Mouse (Mus musculus): ENCODE results near the gene Brsk1.

Gene Brsk1

GRCm38 (mm10) chr7:4690387-4690786, at the start of gene Brsk1:
Gene Brsk1, plus strand, starts transcription at chr7:4690604.
- in situ Hi-C loops (cut with MseI, MboI) = no loop called here

GRCm38 (mm10) chr7:4641155-4641554, 49.2 kb upstream of the Brsk1 start:
- in situ Hi-C loops (cut with MseI, MboI) = no loop called here

DNA sequence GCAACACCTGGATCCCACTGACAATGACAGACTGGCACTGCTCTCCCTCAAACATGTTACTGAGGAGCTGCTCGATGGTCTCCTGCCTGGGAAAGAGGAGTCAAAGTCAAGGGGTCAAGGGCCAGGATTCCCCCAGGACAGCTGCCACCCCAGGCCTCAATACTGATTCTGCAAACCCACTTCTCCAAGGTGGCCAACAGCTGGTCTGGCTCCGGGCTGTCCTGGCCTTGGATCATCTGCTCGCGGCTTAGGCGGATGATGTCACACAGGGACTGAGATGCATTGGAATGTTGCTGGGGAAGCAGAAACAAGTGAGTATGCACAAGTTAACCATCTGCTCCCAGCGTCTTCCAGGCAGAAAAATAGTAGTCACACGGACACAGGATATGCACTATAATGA, 48.4 kb upstream of the Brsk1 start:
- in situ Hi-C loops (cut with MseI, MboI) = no loop called here

DNA sequence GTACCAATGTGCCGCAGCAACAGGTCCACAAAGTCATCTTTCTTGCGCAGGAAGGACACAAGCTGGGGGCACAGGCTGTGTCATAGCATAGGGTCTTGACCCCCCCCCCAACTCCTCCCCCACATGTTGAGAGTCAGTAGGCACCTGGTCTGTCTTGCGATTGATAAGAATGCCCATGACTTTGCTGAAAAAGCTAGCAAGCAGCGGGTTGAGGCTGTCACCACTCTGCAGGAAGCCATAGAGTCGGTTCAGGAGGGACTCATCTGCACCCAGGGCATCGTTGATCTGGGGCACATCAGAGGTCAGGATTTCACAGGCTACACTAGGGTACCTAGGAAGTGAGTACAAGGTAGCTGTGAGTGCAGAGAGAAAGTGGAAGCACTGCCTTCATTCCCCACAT, 47.2 kb upstream of the Brsk1 start:
- in situ Hi-C loops (cut with MseI, MboI) = no loop called here

- in situ Hi-C loops (cut with MseI, MboI) = no loop called here
These were observed 43.6 kb upstream of the Brsk1 start for GRCm38 (mm10) chr7:4646806-4647205.

DNA sequence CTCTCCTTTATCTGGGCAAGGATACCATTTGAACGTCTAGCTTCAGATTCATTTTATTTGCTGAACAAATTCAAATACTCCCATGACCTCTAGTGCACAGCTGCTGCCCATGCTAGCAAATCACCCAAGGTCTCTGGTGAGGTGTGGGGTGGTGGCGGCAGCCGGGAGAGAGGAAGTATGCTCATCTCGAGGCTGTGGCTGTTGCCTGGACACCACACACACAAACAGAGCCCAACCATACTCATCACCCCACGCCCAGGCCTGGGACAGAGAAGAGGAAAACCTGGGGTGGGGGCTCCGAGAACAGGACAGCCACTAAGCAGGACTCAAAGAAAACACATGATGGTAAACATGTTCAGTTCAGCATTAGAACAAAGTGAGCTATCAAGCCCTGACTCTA, 43.1 kb upstream of the Brsk1 start:
- in situ Hi-C loops (cut with MseI, MboI) = no loop called here

GRCm38 (mm10) chr7:4647992-4648391, 42.4 kb upstream of the Brsk1 start:
- in situ Hi-C loops (cut with MseI, MboI) = no loop called here

GRCm38 (mm10) chr7:4651581-4651980, 38.8 kb upstream of the Brsk1 start:
- in situ Hi-C loops (cut with MseI, MboI) = no loop called here

DNA sequence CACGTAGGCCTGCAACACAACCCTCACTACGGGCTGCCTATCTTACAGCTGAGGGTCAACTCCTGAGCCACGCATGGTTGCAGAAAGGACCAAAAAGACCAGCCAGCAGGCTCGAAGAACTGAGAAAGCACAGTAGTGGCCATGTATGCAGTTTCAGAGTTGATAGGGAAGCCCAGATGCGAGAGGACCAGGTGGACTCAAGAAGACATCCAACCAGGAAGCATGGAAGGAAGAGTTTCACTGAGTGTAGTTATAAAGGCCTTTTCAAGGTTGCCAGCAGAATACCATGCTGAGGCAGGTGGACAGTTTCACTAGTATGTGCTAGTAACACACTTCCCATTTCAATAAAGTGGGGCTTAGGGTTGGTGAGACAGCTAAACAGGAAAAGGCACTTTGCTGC, 37.7 kb upstream of the Brsk1 start:
- in situ Hi-C loops (cut with MseI, MboI) = no loop called here

- in situ Hi-C loops (cut with MseI, MboI) = no loop called here
These were observed 37.1 kb upstream of the Brsk1 start for GRCm38 (mm10) chr7:4653351-4653750.

DNA sequence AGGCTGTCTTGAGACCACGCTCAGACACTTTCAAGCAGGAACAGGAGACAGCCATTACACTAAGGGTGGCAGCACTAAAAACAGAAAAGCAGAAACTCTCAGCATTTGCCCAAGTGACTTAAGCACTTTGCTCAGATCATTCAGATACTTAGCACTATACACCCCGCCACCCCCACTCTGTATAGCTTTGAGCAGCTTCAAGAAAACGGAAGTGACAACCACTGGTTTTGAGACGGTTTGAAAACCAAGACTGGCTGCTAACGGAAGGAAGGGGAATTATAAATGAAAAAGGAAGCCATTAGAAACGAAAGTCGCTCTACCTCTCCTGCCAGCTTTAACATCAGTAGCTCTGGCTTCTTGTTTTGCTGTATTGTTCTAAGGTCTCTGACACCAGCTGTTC, 36.6 kb upstream of the Brsk1 start:
- in situ Hi-C loops (cut with MseI, MboI) = no loop called here

- in situ Hi-C loops (cut with MseI, MboI) = no loop called here
These were observed 36.2 kb upstream of the Brsk1 start for GRCm38 (mm10) chr7:4654221-4654620.

GRCm38 (mm10) chr7:4655393-4655792, 35.0 kb upstream of the Brsk1 start:
- in situ Hi-C loops (cut with MseI, MboI) = no loop called here

DNA sequence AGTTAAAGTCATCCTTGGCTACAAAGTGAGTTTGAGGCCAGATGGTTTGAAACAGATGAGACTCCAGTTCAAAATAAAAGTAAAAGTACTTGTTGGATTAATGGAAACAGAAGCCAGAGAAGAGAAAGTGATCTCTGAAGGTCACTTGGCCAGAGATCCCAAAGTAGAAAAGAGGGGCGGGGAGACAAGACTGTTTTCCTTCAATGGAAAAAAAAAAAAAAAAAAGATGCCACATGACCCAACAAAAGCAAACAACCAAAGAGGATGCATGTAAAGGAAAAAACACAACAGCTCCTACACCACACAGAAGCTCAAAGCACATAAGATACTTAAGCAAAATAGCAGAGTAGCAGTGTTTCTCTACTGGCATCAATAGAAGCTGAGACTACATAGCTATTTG, 34.5 kb upstream of the Brsk1 start:
- in situ Hi-C loops (cut with MseI, MboI) = no loop called here

DNA sequence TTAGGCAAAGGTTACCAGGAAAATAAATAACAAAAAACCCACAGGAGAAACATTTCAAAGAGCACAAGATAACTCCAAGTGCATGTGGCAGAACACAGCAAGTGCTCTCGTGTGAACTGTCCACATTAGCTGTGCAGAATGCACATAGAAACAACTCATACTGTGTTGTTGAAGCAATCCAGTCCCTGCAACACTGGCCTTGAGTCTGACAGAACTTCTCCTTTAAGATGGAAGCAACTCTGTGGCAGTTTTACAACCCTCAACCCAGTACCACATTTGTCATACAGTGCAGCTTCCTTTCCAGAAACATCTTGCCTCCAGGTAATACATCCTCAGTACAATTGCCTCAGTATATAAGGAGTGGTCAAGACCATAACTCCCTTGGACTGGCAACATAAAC, 33.6 kb upstream of the Brsk1 start:
- in situ Hi-C loops (cut with MseI, MboI) = no loop called here

GRCm38 (mm10) chr7:4657521-4658127, 32.8 kb upstream of the Brsk1 start:
- in situ Hi-C loops (cut with MseI, MboI) = no loop called here

DNA sequence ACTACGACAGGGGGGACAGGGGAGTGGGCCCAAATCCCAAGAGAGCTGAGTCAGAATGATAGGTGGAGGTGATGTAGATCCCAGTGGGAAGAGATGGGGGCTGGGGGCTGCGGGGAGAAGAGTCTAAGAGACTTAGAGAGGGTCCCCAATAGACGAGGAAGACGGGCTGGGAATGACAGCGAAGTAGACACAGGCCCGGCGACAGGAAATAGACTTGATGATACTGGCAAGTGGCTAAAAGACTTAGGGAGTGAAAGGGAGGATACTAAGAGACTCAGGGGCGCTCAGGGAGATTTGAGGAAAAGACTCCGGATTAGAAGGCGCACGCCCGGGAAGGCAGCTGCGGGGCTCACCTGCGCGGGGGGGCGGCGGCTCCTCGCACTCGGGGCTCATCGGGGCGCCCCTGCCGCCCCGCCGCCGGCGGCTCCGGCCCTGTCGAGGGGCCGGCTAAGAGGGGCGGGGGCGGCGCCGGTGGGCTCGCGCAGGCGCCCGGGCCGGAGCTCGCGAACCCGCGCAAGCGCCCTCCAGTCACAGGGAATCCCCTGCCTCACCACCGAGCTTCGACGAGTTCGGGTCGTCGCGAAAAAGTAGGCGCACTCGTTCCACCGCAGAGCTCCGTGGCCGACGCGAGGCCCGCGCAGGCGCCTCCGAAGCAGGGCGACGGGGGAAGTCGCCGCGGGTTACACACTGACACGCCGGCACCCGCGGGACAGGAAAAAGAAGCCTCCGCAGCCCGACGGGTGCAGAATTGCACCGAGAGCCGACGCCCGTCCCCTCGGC, 32.1 kb upstream of the Brsk1 start:
- in situ Hi-C loops (cut with MseI, MboI) = no loop called here

GRCm38 (mm10) chr7:4658912-4659551, 31.4 kb upstream of the Brsk1 start, which contains the start of gene Ppp6r1:
Gene Ppp6r1, minus strand, starts transcription at chr7:4659019.
- in situ Hi-C loops (cut with MseI, MboI) = no loop called here

- in situ Hi-C loops (cut with MseI, MboI) = no loop called here
These were observed 30.4 kb upstream of the Brsk1 start for GRCm38 (mm10) chr7:4659911-4660443.

GRCm38 (mm10) chr7:4663179-4663578, 27.2 kb upstream of the Brsk1 start:
- in situ Hi-C loops (cut with MseI, MboI) = no loop called here

DNA sequence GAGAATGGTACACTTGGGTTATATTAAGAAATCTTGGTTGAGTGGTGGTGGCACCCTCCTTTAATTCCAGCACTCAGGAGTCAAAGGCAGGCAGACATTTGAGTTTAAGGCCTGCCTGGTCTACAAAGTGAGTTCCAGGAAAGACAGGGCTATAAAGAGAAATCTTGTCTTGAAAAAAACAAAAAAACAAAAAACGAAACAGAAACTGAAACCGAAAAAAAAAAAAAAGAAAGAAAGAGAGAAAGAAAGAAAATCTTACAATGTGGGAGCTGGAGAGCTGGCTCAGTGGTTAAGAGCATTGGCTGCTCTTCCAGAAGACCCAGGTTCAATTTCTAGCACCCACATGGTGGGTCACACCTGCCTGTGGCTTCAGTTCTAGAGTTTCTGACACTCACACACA, 26.7 kb upstream of the Brsk1 start:
- in situ Hi-C loops (cut with MseI, MboI) = no loop called here

DNA sequence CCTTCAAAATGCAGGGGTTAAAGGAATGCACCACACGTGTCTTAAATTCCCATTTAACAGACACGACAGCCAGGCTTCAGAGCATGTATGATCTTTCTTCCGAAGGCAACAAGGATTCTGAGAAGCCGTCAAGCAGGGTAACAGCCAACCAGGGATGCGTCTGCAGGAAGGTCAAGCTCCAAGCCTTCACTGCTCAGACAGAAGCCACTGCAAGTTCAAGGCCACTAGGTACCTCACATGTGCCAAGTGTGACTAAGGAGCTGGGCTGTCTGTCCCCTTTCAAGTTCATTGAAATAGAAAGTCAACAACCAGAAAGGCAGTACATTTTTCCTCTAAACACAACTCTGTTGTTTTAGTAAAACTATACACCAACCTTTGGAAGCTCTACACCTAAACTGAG, 23.5 kb upstream of the Brsk1 start:
- in situ Hi-C loops (cut with MseI, MboI) = no loop called here

DNA sequence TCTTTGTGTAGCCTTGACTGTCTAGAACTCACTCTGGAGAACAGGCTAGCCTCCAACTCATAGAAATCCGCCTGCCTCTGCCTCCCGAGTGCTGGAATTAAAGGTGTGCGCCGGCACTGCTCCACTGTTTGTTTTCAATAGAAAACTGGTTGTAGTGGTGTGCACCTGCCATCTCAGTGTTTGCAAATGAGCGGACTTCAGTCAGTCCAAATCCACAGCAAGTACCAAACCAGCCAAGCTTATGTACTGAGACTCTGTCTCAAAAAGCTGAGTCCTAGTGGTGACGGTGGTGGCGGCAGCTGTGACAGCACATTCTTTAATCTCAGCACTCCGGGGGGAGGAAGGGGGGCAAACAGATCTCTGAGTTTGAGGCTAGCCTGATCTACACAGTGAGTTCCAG, 21.9 kb upstream of the Brsk1 start:
- in situ Hi-C loops (cut with MseI, MboI) = no loop called here

Measured in mouse trophoblast stem cell (cell line).